22 mouse cellular contexts compared by ENCODE assay signal in genomic region chr3:20144401-20144800, GRCm38 (mm10). TPM values are rescaled to one million over a fixed set of nuclear protein-coding genes. Genes with fewer than 3 reads are reported as not detected.
DNase-seq lines count a peak whose midpoint lies in the region; ATAC-seq and TF ChIP-seq lines count a peak whose summit lies in the region.
"Had no signal": no experiment of that assay in that cellular context is flagged by ENCODE, and none has a peak within 500 bp of the region (broad histone marks: within the 10 kb centered on the region; RNA-seq: fewer than 3 reads in every experiment).

No protein-coding gene starts in this region.

- ATAC-seq in heart, embryonic 14.5 days (ENCODE audit: insufficient number of reproducible peaks, insufficient read depth, low FRiP score, low read depth), result no peak
- 0 out of 2 replicates have a peak, but pooled peaks have one; percentile 20 for ATAC-seq in lung, embryonic 15.5 days (ENCODE audit: borderline replicate concordance, extremely low read depth, low FRiP score, low TSS enrichment)
- ATAC-seq in heart, postnatal 0 days (ENCODE audit: insufficient read depth, low read depth), result no peak
- ATAC-seq: forebrain, embryonic 13.5 days; hindbrain, postnatal 0 days; intestine, embryonic 16.5 days; liver, embryonic 12.5 days had no signal

- TF ChIP-seq CTCF in gastrocnemius, adult 2 months (IDR thresholded peaks at IDR 0.05), result no peak
- no peak for TF ChIP-seq CTCF in lung, adult 2 months (IDR thresholded peaks at IDR 0.05; ENCODE audit: insufficient read depth, low read length)
- no peak for TF ChIP-seq CTCF in heart, postnatal 0 days (IDR thresholded peaks at IDR 0.05; ENCODE audit: low read depth)

- no peak overlapping the region for H3K4me3 ChIP-seq in gastrocnemius, adult 2 months
- H3K4me3 ChIP-seq in heart, embryonic 14.5 days (ENCODE audit: control insufficient read depth in 1 of 2, insufficient read depth in 1 of 2, low read depth in 1 of 2, low read length in 2 of 2), result no peak overlapping the region
- no peak overlapping the region for H3K4me3 ChIP-seq in lung, embryonic 15.5 days
- no peak overlapping the region for H3K4me3 ChIP-seq in lung, adult 2 months (replicated peaks; ENCODE audit: extremely low read depth, low read depth, low read length)
- no peak overlapping the region for H3K4me3 ChIP-seq in heart, postnatal 0 days (ENCODE audit: low read depth, low read length)
- H3K4me3 ChIP-seq: forebrain, embryonic 13.5 days; limb, embryonic 13.5 days; liver, embryonic 12.5 days had no signal

- TF ChIP-seq EP300 in heart, postnatal 0 days (IDR thresholded peaks at IDR 0.05; ENCODE audit: low read depth), result no peak

- peak overlapping the region; percentile 41 for H3K27ac ChIP-seq in gastrocnemius, adult 2 months
- peak overlapping the region; percentile 74 to 79 for H3K27ac ChIP-seq in heart, embryonic 14.5 days (replicated peaks in 1 of 2; ENCODE audit: control insufficient read depth in 1 of 2, insufficient read depth in 1 of 2, low read depth in 2 of 2, low read length in 2 of 2)
- H3K27ac ChIP-seq in lung, embryonic 15.5 days, result no peak overlapping the region
- H3K27ac ChIP-seq in heart, postnatal 0 days (ENCODE audit: low read depth), result peak overlapping the region; percentile 48
- H3K27ac ChIP-seq: forebrain, embryonic 13.5 days; hindbrain, postnatal 0 days; limb, embryonic 13.5 days; liver, embryonic 12.5 days; stomach, postnatal 0 days had no signal

- no peak for TF ChIP-seq POLR2A in lung, adult 2 months (IDR thresholded peaks at IDR 0.05; ENCODE audit: borderline replicate concordance, extremely low read depth, low read depth, low read length)

- H3K27me3 ChIP-seq in heart, embryonic 14.5 days (ENCODE audit: control insufficient read depth, insufficient read depth, low read length), result no peaks in the 10 kb centered on the region
- H3K27me3 ChIP-seq in lung, embryonic 15.5 days, result no peaks in the 10 kb centered on the region
- no peaks in the 10 kb centered on the region for H3K27me3 ChIP-seq in heart, postnatal 0 days (ENCODE audit: control insufficient read depth, insufficient read depth, low read length)
- H3K27me3 ChIP-seq: forebrain, embryonic 13.5 days; limb, embryonic 13.5 days; liver, embryonic 12.5 days had no signal

- H3K36me3 ChIP-seq in heart, embryonic 14.5 days (ENCODE audit: control insufficient read depth, insufficient read depth, low read length), result peaks cover 78% of the 10 kb centered on the region
- peaks cover 39% of the 10 kb centered on the region for H3K36me3 ChIP-seq in lung, embryonic 15.5 days
- H3K36me3 ChIP-seq in heart, postnatal 0 days (replicated peaks; ENCODE audit: control insufficient read depth, insufficient read depth, low read length), result peaks cover 53% of the 10 kb centered on the region

- H3K9ac ChIP-seq in heart, embryonic 14.5 days (ENCODE audit: low read length), result peak overlapping the region; percentile 45; the same call in 1 of the 2 replicates
- H3K9ac ChIP-seq in lung, embryonic 15.5 days, result no peak overlapping the region
- no peak overlapping the region for H3K9ac ChIP-seq in heart, postnatal 0 days (replicated peaks; ENCODE audit: low read depth, low read length)
- H3K9ac ChIP-seq: forebrain, embryonic 13.5 days; limb, embryonic 13.5 days; liver, embryonic 12.5 days had no signal

- H3K4me2 ChIP-seq in heart, embryonic 14.5 days (ENCODE audit: low read length), result peak overlapping the region; percentile 7; the same call in 1 of the 2 replicates
- H3K4me2 ChIP-seq in lung, embryonic 15.5 days, result no peak overlapping the region
- no peak overlapping the region for H3K4me2 ChIP-seq in heart, postnatal 0 days (ENCODE audit: low read depth, low read length)
- H3K4me2 ChIP-seq: forebrain, embryonic 13.5 days; limb, embryonic 13.5 days; liver, embryonic 12.5 days had no signal

- 20% methylated on average over 2 of the region's 2 CpGs for WGBS in heart, embryonic 14.5 days
- WGBS in lung, embryonic 15.5 days, result 16% methylated on average over 2 of the region's 2 CpGs
- 39% methylated on average over 2 of the region's 2 CpGs for WGBS in lung, adult 2 months
- WGBS in heart, postnatal 0 days, result 17% methylated on average over 2 of the region's 2 CpGs

- intact Hi-C loops in gastrocnemius, adult 2 months (cut with DNase I), result no loop called here
- intact Hi-C loops in heart, postnatal 14 days (cut with DNase I), result no loop called here

- no peak for DNase-seq in gastrocnemius, adult 2 months
- no peak for DNase-seq in gastrocnemius, postnatal 4 days (ENCODE audit: low spot score in 2 of 2)
- DNase-seq in heart, postnatal 14 days, result no peak
- no peak for DNase-seq in lung, adult 2 months
- no peak for DNase-seq in heart, postnatal 0 days (ENCODE audit: low spot score)
- DNase-seq: adrenal gland, postnatal 14 days; cerebellum, adult 9-10 months; gastrocnemius, postnatal 14 days; kidney, adult 9 months; kidney, postnatal 14 days; midbrain, embryonic 14.5 days; right cerebral cortex, postnatal 14 days; thymus, adult 2 months; thymus, postnatal 4 days had no signal

- H3K4me1 ChIP-seq in heart, embryonic 14.5 days (ENCODE audit: control insufficient read depth in 2 of 2, insufficient read depth in 2 of 2, low read length in 2 of 2), result peaks cover 23 to 60% of the 10 kb centered on the region in 2 experiments
- peaks cover 24% of the 10 kb centered on the region for H3K4me1 ChIP-seq in lung, embryonic 15.5 days
- H3K4me1 ChIP-seq in lung, adult 2 months (ENCODE audit: control insufficient read depth, insufficient read depth, low read length), result no peaks in the 10 kb centered on the region; the same call in none of the 2 replicates
- peaks cover 42% of the 10 kb centered on the region for H3K4me1 ChIP-seq in heart, postnatal 0 days (ENCODE audit: control insufficient read depth, insufficient read depth)

- no peaks in the 10 kb centered on the region for H3K9me3 ChIP-seq in heart, embryonic 14.5 days (ENCODE audit: control insufficient read depth, low read length)
- H3K9me3 ChIP-seq in lung, embryonic 15.5 days, result no peaks in the 10 kb centered on the region
- H3K9me3 ChIP-seq in heart, postnatal 0 days (replicated peaks; ENCODE audit: control insufficient read depth, low read length), result no peaks in the 10 kb centered on the region
- H3K9me3 ChIP-seq: forebrain, embryonic 13.5 days; limb, embryonic 13.5 days; liver, embryonic 12.5 days had no signal

RNA-seq across cellular contexts. Expression of gene Gyg, which starts 10.7 kb away (rescaled TPM):
- 100 to 1,000 TPM; 437 to 466 TPM for total RNA-seq in gastrocnemius, adult 2 months (2021)
- 100 to 1,000 TPM; 116 to 133 TPM for total RNA-seq in gastrocnemius, postnatal 4 days (2021)
- 778 and 797 TPM in 2 replicates for polyA plus RNA-seq in heart, embryonic 14.5 days (2014; fragmentation: Nextera tagmentation; extraction: Ambion mirVana)
- 100 to 1,000 TPM; 135 to 136 TPM for total RNA-seq in heart, postnatal 14 days (2021)
- polyA plus RNA-seq in lung, embryonic 15.5 days (2015; fragmentation: Nextera tagmentation; extraction: Ambion mirVana), result 326 and 333 TPM in 2 replicates
- 52.8 and 99.0 TPM in 2 replicates for polyA plus RNA-seq in lung, adult 2 months (2012; rRNA removed)
- total RNA-seq in heart, postnatal 0 days (2014; rRNA removed; ENCODE audit: low replicate concordance), result 237 and 317 TPM in 2 replicates
- 338 and 340 TPM in 2 replicates for polyA plus RNA-seq in heart, postnatal 0 days (2015; fragmentation: Nextera tagmentation; extraction: Ambion mirVana)
